Mouse (Mus musculus) gastrocnemius, adult 8-10 months (tissue): ENCODE measurements around the gene Vcp. TPM values are rescaled to one million over a fixed set of nuclear protein-coding genes. Genes with fewer than 3 reads are reported as not detected.

Experiments
- DNase-seq, 2 experiments: peaks; one replicate each; pipeline ENCODE4 v3.0.0; 2022; ENCODE audit warnings: low spot score in 2 of 2
- total RNA-seq, 4 experiments: library from RNA; stranded (reverse); gene quantifications; 2 replicates each; pipeline ENCODE4 v1.2.4; 2022

The Vcp gene
- total RNA-seq = 100 to 1,000 TPM; 252 to 285 (median 260) TPM

DNA sequence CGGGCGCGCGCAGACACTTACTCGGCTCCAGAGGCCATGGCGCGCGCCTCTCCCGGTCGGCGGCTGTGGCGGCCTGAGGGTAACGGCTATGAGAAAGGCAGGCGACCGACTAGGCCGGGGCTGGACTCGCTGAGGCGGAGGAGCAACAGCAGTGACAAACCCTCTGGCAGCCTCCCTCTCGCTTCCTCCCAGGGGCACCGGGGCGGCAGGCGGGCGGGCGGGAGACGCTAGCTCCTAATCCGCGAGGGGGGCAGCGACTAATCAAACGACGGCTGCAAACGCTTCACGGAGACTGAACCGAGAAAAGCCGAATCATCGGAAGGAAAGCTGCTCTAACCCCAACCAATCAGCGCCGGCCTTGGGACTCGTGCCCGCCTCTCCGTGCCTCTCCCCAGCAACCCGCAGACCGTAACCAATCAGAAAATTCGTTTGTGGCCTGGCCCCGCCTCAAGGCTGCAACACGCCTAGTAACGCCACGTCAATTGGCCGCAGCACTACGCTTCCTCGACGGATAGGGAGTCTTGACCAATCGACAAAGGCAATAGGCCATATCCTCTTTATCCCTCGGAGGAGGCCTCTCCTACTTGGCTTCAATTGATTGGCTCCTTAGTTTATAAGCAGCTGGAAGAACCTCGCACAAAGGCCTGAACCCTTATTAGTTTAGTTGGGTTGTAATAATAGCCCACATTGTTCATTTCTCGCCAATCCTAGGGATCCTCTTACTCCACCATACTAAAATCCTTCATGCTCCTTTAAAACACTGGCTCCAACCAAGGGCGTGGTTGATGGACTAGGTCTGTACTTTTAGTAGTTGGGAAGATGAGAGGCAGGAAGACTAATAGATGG, at the start of gene Vcp:
Gene Vcp, minus strand, starts transcription at position 367 of the 846 bp plus-strand sequence.
- peak; percentile 96 to 99 for DNase-seq

DNA sequence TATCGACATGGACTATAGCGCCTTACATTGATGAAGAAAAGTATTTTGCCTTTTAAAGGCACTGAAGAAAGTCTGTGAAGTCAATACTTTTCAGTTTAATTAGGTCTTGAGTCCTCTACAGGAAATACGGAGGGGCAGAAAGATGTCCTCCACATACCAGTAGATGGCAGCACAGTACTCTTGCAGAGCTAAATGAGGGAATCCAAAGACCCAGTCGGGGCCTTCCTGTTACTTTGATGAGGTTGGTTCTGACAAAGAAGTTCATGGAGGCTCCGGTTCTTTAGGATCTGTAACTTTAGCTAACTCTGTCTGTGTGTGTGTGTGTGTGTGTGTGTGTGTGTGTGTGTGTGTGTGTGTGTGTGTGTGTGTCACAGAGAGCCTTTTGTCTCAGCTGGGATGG, 46.9 kb upstream of the Vcp start:
- DNase-seq = peak; percentile 53 to 56

DNA sequence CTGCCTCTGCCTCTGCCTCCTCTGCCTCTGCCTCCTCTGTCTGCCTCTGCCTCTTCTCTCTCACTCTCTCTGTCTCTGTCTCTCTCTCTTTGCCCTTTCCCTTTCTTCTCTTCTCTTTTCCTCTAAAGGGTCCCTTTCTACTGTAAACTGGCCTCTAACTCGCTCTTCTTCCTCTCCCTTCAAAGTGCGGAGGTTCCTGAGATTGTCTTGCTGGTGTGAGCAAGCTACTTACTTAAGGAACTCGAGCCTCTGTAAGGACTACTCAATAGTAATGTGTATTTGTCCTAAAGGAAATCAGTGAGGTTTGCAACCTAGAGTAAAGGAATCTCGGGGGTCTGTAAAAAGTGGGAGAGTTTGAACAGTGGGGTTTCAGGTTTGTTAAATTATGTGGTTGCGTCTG, 46.3 kb upstream of the Vcp start:
- no peak for DNase-seq

DNA sequence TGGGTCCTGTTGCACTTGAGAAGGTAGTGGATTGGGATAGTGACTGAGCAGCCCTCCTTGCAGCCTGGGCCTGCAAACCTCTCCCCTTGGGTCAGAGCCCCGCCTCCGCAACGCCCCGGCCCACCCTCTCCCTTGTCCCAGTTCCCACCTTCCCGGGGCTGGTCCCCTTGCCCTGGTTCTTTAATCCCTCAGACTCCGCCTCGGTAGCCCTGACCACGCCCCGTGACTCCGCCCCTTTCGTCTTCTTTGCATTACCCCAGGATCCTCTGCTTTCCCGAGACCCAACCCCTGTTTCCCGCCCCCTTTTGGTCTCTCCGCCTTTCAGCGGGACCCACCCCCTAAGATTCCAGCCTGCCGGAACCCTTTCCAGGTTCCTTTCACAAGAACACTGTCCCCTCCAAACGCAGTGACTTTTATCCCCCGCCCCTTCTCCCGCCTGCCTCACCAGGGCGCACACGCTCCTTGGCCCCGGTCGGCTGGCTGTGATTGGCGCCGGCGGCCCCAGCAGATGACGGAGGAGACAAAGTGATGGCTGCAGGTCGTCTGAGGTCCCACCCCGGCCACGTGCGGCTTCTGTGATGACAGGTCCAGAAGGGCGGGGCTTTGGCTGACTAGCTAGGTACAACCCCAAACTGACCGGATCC, 45.5 kb upstream of the Vcp start, which contains the start of gene Fam214b:
Gene Fam214b, minus strand, starts transcription at position 562 of the 644 bp plus-strand sequence.
- DNase-seq = peak; percentile 98

DNA sequence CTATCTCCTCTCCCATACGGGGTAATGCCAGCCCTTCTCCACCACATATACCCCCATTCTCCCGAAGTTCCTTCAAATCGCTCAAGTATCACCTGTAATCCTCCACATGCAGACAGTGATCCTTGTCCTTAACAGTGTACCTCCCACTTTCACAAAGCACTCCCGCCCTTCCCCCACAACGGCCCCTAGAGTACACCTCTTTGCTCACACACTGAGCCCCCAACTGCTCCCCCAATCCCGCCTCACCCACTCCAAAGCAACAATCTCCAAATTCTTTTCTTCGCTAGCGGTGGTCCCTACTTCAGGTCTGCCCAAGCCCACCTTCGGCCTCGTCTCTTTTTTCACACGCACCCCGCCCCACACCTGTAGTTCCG, 45.0 kb upstream of the Vcp start:
- DNase-seq = no peak

DNA sequence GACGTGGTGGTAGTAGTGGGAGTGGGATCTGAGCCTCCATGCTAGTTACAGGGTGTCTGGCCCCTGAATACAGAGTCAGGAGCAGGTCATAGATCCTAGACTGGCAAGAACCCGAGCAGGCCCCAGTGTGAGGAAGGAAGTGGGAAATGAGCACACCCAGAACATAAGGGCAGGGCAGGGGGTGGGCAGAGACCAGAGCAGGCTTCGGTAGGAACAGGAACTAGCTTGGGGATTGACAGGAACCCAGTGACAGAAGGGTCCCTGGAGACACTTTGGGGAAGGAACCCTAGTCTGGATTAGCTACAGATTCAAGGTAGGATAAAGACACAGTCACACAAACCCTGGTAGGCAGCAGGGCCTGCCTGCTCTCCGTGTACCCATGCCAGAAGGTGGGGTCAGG, 44.4 kb upstream of the Vcp start:
- no peak for DNase-seq

DNA sequence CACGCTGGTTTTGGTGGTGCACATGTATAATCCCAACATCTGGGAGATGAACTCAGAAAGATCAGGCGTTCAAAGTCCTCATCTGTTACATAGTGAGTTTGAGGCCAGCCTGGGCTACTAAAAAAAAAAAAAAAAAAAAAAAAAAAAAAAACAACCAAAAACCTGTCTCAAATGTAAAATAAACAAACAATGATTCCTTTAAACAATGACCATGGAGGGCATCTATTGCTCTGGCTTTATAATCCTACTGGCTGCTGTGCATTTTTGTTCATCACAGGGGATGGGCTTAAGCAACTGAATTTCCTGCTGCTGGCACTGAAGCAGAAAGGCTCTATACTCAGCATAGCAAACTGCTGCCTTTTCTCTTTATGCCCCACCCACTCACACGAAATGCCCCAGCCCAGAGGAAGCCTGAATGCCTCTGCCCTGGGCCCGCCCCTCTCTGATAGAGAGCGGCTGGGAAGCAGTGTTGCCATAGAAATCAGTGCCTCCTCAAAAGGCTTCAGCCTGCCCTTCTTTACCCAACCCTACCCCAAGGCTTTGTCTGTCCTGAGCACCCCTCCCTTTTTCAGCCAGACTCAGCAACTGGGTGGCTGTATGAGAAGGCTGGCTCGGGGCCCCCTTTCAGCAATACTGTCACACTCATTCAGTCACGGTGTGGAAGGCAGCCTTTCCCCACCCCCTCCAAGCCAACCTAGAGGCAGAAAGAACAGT, 43.5 kb upstream of the Vcp start:
- DNase-seq = no peak

DNA sequence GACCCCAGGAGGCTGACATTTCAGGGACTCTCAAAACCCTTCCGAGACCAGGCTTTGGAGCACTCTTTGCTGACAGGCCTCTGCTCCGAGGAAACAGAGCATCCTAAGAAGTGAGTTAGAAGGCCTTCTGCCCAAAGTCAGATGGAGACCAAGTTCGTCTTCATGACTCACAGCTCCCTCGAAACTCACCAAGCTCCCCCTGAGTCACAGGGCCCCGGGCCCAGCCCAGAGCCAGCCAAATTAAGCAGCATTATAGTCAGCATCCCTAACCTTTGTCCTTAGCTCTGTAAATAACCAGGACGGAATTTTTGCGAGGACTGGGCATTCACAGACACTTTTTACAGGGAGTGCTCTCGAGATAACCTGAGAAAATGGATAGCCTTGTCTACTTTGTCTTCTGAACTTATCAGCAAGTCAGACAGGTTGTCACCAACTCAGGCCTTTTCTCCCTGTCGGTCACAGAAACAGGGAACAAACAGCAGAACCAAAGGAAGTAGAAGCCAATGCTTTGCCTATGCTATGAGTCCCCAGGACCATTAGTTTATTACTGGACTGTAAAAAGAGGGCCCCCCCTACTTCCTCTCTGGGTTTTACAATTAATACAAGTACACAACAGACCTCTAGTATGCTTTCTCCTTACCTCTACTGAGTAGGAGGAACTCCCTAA, 40.7 kb upstream of the Vcp start:
- no peak for DNase-seq

DNA sequence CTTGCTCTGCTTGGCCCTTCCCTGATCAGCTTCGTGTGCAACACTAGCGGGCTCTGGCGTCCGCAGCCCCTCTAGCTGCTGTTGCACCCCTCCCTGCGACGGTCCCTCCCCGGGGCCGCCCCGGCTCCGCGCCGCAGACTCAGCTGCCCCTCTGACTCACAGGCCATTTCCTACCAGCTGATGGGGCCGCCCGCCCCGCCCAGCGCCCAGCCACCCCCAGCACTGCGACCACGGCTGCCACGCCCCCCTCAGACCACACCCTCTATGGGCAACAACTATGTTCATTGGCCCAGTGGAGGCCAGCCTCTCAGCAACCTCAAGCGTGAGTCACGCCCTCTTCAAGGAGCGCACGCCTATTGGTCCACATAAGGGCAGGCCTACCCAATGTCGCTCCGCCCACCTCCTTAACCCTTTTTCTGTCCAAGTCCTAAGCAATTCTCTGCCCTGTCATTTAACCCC, 39.8 kb upstream of the Vcp start:
- DNase-seq = peak; percentile 95 to 97

DNA sequence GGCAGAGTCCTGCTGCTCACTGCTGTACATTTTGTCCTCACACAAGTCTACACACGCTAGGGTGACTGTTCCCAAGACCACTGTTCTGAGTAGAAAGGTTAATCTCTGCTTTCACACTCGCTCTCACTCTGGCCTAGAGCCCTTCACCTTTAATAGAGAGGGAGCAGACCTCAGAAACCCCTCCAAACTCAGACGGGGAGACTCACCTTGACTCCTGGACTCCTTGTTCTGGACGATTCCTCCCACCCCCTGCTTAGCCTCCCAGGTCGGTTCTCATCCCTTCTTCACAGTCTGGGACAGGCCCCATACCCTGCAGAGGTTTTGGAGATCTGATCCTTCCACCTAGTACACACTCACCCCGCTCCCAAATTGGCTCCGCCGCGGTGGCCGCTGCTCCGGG, 39.3 kb upstream of the Vcp start:
- DNase-seq = no peak

DNA sequence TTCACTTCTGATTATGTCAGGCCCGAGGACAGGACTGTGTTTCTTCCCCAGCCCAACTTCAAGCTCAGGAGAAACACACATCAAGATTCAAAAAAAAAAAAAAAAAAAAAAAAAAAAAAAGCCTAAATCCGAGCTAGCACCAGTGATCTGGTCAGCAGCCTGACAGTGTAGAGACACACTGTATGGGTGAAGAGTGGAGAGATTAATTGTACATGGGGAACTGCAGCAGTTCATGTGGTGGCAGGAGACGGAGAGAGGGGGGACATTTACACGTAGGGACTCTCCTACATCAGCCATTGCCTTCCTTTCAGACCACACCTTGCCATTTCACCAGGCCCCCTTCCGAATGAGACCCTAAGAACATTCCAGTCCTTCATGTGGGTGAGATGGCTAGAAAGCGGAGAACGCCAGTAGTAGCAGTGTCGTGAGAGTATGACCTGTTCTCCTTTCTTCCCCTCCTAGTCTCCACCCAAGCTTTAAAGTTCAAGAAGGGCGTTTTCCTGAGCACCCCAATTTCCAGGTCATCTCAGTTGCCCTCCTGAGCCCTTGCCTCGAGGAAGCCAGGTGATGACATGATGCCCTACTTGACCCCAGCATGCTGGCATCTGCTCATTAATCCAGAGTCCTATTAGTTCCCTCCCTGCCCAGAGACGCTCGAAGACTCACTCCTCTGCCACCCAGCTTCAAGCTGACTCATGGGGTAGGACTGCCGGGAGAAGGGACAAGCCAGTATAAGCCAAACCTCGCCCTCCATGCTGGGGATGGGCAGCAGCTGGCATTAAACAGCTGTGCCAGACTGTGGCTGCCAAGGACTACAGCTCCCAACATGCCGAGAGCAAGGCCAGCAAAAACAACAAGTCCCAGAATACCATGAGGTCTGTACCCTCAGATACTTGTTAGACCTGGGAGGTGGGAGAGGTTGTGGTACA, 38.5 kb upstream of the Vcp start:
- DNase-seq = peak in 1 of 2 experiments; percentile 53

DNA sequence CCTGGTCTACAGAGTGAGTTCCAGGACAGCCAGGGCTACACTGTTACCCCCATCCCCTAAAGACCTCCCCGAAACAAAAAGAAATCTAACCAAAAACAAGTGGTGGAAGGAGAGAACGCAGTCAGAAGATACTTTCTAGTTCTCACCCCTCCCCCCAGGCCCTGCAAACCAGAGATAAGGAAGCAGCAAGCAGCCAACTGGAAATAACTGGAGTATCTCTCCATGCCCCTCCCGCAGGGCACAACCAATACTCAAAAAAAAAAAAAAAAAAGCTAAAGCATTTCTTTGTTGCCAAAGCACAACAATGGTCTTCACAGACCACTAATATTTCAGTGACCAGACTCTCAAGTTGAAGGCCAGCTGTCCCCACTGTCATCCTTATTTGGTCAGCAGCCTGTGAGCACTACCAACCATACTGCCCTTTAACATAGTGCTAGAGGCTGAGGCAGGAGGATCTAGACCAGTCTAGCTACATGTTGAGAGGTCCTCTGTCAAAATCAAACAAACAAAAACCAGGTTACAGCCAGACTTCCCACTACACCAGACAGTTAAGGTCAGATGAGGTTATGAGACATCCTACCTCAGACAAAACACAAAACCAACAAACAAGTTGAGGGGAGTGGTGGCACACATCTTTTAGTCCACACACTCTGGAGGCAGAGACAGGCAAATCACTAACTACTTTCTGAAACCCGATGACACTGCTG, 37.7 kb upstream of the Vcp start:
- no peak for DNase-seq

DNA sequence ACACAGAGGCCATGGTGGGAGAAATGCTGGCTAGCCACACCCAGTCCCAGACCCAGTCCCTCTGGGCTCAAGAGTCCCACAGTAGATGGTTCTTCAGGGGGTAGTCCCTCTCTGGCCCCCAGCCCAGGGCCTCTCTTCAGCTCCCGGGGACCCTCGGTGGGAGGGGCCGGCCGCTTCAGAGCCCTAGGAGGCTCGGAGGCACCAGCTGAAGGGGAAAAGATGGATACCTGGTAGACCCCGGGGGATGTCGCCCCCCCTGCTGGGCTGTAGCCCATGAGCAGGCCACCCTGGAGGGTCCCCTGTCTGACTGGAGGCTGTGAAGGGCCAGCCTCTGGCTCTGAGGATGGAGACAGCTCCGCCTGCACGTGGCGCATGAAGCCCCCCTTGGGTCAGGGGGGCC, 36.0 kb upstream of the Vcp start:
- no peak for DNase-seq

DNA sequence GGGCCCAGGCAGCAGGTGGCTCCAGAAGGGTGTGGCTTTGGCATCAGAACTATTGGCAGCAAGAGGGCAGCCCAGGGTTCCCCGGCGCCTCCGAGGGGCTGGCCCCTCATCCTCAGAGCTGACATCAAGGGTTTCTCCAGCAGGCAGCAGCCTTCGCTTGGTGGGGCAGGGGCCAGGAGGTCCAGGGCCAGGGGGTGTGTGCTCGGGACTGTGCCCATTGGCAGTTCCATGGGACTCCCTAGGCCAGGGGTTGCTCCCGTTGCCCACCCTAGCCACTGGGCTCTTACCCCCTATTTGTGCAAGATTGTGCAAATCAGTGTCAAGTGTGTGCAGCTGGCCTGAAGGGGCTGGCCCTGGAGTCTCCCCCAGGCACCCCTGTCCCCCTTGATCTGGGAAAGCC, 35.5 kb upstream of the Vcp start:
- DNase-seq = no peak

DNA sequence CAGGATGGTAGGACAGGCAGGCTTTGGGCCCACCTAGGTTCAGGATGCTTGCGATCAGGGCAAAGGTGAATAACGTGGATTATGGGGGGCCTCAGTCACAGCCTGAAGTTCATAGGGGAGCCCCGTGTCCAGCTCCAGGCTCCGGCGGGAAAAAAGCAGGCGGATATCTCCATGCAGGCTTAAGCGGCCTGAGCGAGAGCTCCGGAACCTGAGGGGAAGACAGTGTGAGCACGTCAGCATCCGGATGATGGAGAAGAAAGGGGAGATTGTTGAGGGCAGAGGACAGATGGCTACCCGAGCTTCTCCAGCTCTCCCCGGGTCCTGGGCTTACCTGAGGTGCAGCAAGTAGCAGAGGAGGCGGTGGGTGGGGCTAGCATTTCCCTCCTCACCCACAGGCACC, 33.2 kb upstream of the Vcp start:
- DNase-seq = no peak

DNA sequence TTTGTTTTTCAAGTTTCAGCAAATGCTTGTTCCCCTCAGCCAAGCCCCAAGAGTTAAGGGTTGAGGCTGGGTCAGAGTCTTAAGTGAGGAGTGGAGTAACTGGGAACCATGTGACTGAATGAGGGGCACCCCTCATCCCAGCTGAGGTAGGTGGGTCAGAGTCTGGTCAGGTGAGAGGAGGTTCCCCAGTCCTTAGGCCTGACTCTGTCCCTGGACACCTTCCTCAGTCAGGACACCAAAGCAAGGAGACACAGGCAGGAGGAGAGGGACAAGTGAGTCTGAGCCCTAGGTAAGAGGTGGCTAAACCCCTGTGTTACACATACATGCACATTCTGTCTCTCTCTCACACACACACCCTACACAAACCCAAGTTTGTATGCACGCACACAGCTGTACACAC, 32.2 kb upstream of the Vcp start:
- DNase-seq = no peak

DNA sequence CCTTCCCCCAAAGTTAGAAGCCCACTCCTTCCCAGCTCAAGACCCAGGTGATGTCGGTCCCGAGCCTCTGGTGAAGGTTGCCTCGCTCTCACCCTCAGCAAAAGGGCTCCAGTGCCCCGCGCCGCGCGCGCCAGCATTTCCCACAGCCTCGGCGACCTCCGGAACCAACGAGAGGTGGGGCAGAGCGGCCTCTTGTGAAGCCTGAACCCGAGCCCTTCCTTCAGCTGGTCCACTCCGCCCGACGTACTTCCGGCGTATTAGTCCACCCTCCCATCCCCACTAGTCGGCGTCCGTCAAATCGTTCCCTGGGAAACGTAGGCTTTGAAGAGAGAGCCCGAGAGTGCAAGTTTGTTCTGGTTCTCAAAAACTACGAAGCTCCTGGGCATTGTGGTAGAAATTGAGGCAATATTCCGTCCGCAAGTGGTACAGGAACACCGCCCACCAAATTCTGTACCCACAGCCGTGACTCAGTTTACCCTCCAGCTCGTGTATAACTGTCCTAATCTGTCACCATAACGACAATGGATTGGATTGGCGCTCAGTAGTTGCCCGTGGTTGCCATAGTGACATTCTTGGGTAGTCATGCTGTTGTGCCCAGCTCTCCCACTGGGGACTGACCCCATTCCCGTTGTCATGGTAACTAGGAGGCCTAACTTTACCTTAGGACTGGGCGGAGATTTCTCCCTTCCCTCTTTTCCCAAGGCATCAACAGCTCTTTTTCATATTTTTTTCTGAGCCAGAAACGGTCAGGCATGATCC, 31.1 kb upstream of the Vcp start, which contains the start of gene Stoml2:
Gene Stoml2, minus strand, starts transcription at position 474 of the 759 bp plus-strand sequence.
- DNase-seq = peak; percentile 88 to 91

DNA sequence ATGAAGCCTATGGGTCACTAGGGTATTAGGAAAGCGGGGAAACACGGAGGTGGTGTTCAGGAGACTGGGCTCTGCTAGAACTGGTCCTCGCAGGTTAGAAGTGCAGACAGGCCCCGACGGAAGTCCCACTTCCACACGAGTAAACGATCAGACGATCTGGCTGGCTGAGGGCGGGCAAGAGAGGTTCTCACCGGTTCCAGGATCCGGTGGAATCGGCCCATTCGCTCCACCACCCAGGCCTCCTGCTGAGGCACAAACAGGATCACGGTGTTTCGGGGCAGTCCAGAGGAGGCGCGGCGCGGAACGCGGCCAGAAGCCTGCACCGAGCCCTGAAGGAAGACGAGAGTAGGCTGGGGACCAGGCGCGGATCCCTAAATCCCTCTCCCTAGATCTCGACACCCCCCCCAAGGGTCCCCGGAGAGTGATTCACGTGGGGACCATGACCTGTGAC, 30.5 kb upstream of the Vcp start:
- peak in 1 of 2 experiments; percentile 30 for DNase-seq

DNA sequence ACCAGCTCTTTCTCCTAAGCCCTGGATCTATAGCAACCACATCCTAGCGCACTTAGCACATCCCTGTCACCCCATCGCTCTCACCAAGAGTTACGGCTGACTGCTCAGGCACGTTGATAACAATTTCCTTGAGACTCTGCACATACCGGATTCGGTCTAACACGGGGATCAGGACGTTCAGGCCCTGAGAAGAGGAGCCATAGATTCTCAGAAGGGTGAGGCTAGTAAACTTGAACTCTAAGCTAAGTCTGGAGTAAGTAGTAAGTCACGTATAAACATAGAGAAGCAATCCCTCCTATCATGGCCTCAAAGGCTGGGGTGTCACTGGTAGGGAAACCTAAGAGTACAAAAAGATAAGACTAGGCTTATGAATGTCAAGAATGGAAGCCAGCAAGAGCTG, 30.0 kb upstream of the Vcp start:
- DNase-seq = no peak
